Mouse (Mus musculus): Measurements from ENCODE around the gene Ccdc136.
"Not testable (repeated sequence)": the region's sequence is repeated elsewhere in the genome, so short reads cannot be mapped to it uniquely, and the experiment has no call there.

The Ccdc136 gene

DNA sequence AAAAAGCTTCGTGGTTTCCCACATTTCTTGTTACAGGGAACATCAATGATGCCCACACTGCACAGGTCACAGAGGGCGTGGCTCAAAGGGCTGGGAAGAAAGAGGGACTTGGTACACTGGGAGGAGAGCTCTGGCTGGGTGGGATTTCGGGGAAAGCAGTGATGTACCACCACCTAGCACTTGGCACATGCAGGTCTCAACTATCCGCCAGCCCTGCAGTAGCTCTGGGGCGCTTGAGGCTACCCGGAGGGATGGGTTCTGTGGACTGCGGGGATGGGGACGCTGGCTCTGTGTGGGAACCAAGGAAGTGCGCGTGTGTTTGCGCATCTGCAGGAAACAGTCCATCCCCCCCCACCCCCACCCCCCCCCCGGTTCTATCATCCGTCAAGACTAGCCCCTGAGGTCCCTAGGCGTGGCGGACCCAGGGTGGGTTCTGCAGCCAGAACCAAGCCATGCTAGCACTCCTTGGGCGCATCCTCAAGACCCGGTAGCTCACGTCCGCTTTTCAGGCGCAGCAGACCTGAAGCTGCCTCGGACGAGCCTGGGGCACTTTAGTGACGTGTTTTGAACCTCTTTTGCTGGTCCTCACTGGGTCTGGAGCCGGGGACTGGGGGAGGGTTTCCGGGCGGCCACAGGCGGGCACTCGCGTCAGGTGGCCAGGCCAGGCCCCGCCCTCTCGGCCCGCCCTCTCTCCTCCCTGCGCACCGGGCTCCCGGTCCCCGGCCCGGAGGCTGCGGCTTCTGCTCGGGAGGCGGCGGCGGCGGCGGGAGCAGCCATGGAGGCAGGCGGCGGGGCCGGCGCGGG lies at the start of gene Ccdc136:
TSS of gene Ccdc136 (plus strand) at position 400 of the 804 bp plus-strand sequence.
- DNase-seq: peak; percentile 83 to 88

GRCm38 (mm10) chr6:29346512-29346911 lies 49.6 kb upstream of the Ccdc136 start:
- not testable (repeated sequence) for DNase-seq

GRCm38 (mm10) chr6:29347189-29347588 lies 48.9 kb upstream of the Ccdc136 start:
- no peak for DNase-seq

DNA sequence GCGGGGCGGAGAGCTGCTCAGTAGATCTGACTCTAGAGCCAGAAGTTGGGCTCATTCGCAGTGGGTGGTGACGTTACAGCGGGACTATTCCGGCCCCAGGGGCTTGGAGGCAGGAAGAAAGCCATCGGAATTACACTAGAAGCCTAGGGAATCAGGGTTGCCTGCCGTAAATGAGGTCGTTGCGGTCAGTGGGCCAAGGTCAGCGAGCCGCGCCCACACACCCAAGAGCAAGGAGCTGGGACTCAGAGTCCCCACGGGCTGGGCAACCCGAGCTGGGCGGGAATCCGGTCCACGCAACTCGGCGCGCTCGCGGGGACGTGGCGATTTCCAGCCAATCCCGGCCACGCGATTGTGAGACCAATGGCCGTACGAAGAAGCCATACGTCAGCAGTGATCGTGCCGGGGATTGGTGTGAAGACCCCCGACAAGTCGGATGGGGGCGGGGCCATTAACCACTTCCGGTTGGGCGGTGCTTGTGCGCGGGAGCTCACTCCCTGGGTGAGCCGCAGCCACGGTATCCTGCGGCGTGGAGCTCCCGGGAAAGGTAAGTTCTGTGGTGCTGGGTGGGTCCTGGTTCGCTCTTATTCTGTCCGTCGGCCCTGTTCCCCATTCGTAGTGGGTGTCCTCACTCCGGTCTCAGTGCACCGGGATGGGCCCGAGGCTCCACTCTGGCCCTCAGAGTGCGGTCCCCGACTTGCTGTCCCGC lies 48.3 kb upstream of the Ccdc136 start, which contains the start of gene Calu:
TSS of gene Calu (plus strand) at position 405 of the 706 bp plus-strand sequence.
- peak; percentile 99 to 100 for DNase-seq

DNA sequence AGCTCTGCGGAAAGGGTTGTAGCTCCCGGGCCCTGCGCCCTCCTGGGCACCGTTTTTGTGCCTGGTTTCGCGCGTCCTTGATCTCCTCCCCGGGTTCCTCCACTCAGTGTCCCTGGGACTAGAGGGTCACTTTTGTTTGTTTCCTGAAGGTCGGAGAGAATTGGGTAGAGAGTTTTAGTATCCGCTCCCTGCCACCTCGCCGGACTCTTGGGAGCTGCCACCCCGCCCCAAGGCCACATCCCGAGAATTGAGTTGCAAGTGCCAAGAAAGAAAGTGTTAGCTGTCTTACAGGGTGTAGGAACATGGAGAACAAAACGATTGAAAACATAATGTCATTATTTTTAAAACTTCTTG lies 47.8 kb upstream of the Ccdc136 start:
- DNase-seq: no peak

- DNase-seq: no peak
Observed at GRCm38 (mm10) chr6:29351613-29352012, 44.5 kb upstream of the Ccdc136 start.

DNA sequence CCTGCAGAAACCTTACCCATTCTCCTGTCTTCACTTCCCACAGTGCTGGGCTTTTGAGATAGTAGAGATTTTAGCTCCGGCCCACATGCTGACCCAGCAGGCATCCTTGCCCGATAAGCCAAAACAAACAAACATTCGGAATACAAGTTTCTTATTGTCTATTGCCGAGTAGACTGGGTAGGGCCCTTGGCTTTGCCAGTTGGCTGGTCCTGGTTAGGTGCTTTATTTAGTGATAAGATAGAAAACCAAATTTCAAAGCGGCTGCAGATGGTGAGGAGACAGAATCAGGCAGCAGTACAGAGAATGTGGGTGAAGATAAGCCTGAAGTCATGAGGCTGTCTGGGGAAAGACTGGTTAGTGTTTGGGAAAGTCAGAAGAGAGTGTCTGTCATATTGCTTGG lies 43.3 kb upstream of the Ccdc136 start:
- peak in 1 of 2 experiments; percentile 10 for DNase-seq

DNA sequence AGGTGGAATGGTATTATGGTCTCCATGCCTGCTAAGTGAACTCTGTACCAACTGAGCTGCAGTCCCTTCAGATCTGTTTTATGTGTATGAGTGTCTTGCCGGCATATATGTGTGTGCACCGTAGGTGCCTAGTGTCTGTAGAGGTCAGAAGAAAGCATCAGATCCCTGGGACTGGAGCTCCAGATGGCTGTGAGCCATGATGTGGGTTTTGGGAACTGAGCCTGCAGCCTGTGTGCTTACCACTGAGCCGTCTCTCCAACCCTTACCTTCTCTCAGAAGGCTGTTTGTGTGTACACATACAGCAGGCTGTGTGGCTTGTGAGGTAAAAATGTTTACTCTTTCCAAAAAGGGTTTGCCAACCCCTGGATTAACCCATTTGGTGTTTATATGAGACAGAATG lies 36.7 kb upstream of the Ccdc136 start:
- DNase-seq: peak; percentile 14 to 22

- no peak for DNase-seq
Observed at GRCm38 (mm10) chr6:29360211-29360610, 35.9 kb upstream of the Ccdc136 start.

DNA sequence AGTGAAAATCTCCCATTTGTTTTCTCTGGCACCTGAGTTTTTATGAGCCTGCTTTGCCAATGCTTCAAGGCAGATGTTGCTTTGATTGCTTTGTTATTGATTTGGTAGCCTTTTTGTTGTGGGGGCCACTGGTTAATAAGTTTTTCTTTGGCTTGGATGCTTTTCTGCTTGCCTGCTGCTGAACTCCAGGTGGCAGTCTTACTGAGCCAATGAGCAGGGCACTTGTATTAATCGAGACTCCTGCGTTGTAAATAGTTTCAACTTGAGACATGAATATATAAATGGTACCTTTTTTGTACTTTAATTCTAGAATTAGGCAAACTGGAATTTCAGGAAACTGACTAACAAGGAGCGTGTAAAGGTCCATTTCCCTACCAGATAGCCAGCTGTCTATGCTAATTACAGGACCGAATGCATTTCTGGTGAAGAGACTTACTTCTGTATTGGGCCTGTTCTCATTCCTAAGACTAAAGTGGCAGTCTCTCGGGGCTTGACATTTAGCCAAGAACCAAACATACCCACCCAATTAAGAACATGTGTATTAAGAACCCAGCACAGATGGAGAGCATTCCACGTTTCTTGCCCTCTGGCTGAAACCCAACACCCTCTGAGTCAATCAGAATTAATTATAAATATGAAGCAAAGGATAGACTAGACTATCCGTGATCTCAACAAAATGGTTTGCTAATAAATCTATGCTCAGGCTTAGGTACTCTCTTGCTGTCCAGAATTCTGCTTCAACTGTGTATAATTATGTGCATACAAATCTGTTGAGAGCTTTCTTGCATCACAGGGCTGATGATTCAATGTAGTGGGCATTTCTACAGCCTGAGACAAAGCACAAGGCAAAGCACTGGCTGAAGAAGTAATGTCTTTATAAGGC lies 33.6 kb upstream of the Ccdc136 start:
- peak in 1 of 2 experiments; percentile 18 for DNase-seq

DNA sequence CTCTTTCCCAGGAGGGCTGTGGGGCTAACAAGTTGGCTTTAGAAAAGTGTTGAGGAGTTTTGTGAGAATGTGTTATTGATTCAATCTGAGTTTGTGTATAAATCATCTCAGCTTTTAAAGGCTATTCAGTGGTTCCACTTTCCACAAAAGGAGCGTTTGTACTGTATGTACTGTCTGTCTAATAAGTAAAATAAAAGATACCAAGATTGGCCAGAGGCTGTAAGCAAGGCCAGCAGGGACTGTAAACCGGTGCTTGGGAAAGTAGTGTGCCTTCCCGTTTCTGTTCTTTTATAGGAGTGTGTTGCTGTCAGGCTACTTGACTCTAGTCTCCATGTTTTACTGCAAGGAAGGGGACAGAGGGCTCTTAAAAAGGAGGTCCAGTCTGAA lies 33.0 kb upstream of the Ccdc136 start:
- no peak for DNase-seq

- no peak for DNase-seq
Observed at GRCm38 (mm10) chr6:29365277-29365676, 30.8 kb upstream of the Ccdc136 start.

DNA sequence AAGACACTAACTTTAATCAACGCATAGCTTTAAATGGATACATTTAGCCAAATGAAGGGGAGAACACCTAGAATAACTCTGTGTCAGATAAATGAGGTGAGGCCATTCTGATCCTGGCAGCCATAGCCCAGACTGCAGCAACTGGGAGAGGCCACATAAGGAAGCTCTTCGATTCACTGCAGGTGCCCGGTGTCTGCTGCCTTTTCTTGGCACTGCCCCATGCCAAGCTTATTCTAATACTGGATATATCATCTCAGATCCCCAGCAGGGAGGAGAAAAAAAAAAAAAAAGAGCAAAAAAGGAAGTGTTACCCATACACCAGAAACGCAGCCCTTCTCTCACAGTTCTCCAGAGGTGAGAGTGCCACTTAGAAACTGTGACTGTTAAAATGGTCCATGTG lies 18.7 kb upstream of the Ccdc136 start:
- DNase-seq: peak; percentile 39

GRCm38 (mm10) chr6:29378678-29379077 lies 17.4 kb upstream of the Ccdc136 start:
- no peak for DNase-seq

DNA sequence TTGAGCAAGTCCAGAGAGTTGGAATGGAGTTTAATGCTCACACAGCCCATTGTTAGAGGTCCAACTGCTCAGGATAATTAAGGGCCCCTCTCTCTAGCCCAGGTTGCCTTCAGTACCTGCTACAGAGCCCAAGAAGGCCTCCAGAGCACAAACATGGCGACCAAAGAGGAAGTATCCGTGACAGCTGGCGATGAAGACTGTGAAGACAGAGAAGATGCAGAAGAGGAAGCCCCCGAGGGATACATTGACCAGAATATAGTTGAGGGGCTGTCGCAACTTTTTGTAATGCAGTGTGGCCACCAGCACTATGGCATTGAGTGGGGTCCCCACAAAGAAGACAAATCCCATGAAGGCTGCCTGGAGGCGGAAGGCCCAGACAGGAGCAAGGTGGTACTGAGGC lies 16.2 kb upstream of the Ccdc136 start:
- DNase-seq: no peak

DNA sequence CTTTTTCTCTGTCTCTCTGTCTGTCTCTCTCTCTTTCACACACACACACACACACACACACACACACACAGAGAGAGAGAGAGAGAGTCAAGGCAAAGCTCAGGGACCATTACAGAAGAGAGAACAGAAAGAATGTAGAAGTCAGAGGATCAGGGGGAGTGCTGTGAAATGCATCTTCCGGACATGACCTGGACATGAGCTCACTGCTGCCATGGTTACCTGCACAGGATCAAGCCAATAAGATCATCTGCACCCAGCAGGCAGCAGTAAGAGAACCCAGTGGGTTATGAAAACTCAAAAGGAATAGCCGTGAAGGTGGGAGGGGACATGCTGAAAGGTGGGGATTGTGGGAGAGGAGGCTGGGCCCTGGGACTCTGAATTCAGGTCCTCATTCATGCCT lies 13.7 kb upstream of the Ccdc136 start:
- no peak for DNase-seq

DNA sequence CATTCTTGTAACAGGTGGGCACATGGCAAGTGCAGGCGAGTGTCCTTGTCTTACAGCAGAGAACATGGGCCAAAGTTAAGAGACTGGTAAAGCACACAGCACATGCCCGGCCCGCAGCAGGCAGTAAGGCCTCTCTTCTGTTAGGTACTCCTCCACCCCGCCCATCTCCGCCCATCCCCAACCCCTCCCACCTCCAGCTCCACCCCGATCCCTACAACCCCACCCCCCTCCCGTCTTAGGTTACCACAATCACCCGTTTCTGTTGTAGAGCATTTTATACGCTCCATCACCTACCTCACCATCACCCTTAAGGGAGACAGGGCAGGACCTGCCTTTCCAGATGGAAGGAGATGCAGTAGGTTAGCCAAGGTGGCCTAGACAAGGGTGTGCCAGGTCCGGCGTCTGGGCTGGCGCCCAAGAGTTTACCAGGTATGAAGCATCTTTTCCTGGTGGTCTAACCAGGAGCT lies 8.0 kb upstream of the Ccdc136 start, which contains the start of gene Opn1sw:
TSS of gene Opn1sw (minus strand) at position 417 of the 467 bp plus-strand sequence.
- DNase-seq: peak in 1 of 2 experiments; percentile 15

DNA sequence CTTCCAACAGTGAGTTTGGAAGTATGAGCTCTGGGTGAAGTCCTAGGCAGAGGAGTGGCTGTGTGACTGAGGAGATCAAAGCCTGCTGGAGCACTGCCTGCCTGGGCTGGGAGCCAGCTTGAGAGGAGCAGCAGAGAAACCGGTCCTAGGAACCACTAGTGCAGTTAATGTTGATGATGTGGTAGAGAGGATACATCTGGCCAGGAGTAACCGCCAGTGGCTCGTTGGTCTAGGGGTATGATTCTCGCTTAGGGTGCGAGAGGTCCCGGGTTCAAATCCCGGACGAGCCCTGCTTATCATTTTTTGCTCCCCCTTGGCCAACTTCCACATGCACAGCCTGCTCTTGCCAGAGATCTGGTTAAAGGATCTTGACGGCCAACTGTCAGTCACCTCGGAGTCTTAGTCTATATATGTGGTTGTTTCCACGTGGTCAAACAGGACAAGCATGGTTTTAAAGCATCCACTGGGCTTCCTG lies 7.5 kb upstream of the Ccdc136 start:
- peak; percentile 89 to 90 for DNase-seq

DNA sequence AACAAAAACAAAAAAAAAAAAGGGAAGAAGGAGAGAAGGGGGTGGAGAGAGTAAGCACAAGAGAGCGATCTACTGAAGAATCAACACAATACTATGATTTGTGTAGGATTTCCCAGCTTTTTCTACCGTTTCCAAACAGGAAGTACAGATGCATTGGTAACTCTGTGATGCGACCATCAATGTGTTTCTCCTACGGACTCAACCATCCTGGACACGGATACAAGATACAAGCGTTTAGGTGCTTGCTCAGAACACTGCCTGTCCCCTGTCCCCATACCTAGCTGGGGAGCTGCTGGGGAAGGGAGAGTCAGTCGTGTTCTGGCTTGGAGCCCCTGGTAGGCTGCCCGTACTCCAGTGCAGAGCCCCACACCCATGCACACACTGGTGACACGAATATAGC lies 6.7 kb upstream of the Ccdc136 start:
- DNase-seq: no peak

GRCm38 (mm10) chr6:29390500-29390899 lies 5.6 kb upstream of the Ccdc136 start:
- not testable (repeated sequence) for DNase-seq

DNA sequence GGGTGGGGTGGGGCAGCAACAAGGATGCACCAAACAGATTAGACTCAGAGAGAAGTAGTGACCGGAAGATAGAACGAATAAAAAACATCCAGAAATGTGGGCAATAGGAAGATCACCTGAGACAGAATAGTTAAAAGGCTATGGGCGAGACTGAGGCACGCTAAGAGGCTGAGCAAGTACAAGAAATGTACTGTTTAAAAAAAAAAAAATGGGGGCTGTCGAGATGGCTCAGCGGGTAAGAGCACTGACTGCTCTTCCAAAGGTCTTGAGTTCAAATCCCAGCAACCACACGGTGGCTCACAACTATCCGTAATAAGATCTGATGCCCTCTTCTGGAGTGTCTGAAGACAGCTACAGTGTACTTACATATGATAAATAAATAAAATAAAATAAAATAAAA lies 4.9 kb upstream of the Ccdc136 start:
- DNase-seq: not testable (repeated sequence)

DNA sequence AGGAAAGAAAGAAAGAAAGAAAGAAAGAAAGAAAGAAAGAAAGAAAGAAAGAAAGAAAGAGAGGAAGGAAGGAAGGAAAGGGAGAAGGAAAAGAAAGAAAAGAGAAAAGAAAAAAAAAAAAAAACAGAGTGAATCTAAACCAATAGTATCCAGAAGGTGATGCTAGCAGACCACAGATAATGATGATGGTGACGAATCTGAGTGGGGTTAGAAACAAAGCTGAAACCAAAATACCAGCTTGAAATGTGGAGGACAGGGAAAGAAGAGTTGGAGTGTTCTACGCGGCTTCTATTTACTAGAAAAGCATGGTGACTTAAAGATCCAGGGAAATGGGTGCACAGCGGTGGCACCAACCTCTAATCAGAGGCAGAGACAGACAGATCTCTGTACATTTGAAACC lies 4.3 kb upstream of the Ccdc136 start:
- DNase-seq: no peak

- DNase-seq: no peak
Observed at GRCm38 (mm10) chr6:29394286-29394685, 1.8 kb upstream of the Ccdc136 start.

Data from cerebellum, postnatal 36 days (tissue).